Comparison of ENCODE assay signal across 8 mouse cellular contexts in genomic region chr11:19014113-19014440, GRCm38 (mm10). TPM values are rescaled to one million over a fixed set of nuclear protein-coding genes. Genes with fewer than 3 reads are reported as not detected.
DNase-seq lines count a peak whose midpoint lies in the region; ATAC-seq and TF ChIP-seq lines count a peak whose summit lies in the region.

No protein-coding gene starts in this region.

- intact Hi-C loops in left cerebral cortex, postnatal 14 days (cut with DNase I): loop anchor here (10.0 kb wide), 1 partner anchor 1739 kb away; no protein-coding TSS in a partner anchor

- peaks cover 12% of the 10 kb centered on the region; the same call in 1 of the 2 replicates for H3K27me3 ChIP-seq in thymus, adult 2 months (ENCODE audit: control insufficient read depth, insufficient read depth, low read length)
- H3K27me3 ChIP-seq in liver, embryonic 13.5 days: peaks cover 60% of the 10 kb centered on the region

- H3K9me3 ChIP-seq in liver, embryonic 13.5 days (replicated peaks): no peaks in the 10 kb centered on the region

- no peaks in the 10 kb centered on the region for H3K4me1 ChIP-seq in thymus, adult 2 months (replicated peaks; ENCODE audit: control insufficient read depth, insufficient read depth, low read length)
- peaks cover 14% of the 10 kb centered on the region; the same call in 1 of the 2 replicates for H3K4me1 ChIP-seq in liver, embryonic 13.5 days (replicated peaks)

- peak overlapping the region; percentile 74 for H3K9ac ChIP-seq in liver, embryonic 13.5 days

- TF ChIP-seq CTCF in thymus, adult 2 months (IDR thresholded peaks at IDR 0.05; ENCODE audit: borderline replicate concordance, control insufficient read depth, extremely low read depth, insufficient read depth, low read length, poor library complexity): no peak

- ATAC-seq in liver, embryonic 13.5 days (ENCODE audit: low read depth): no peak

- no peak for TF ChIP-seq POLR2A in thymus, adult 2 months (IDR thresholded peaks at IDR 0.05; ENCODE audit: control insufficient read depth, extremely low read depth, insufficient read depth, low read length, poor library complexity)

- peak overlapping the region; percentile 30; the same call in 1 of the 2 replicates for H3K27ac ChIP-seq in thymus, adult 2 months (ENCODE audit: control insufficient read depth, insufficient read depth, low read length)
- H3K27ac ChIP-seq in liver, embryonic 13.5 days: no peak overlapping the region

- DNase-seq in cerebellum, postnatal 36 days: peak; percentile 36 to 50
- DNase-seq in cerebellum, adult 8-10 months: no peak
- no peak for DNase-seq in thymus, adult 2 months
- DNase-seq in thymus, postnatal 4 days: no peak
- DNase-seq in liver, embryonic 13.5 days: no peak
- no peak for DNase-seq in left cerebral cortex, postnatal 14 days (ENCODE audit: low spot score in 2 of 2)
- no peak for DNase-seq in MN1 (ENCODE audit: low spot score)
- DNase-seq in layer of hippocampus, adult 8-10 months (ENCODE audit: low spot score in 2 of 2): no peak

- peak overlapping the region; percentile 79 for H3K4me2 ChIP-seq in liver, embryonic 13.5 days

- no peak overlapping the region; the same call in 1 of the 2 replicates for H3K4me3 ChIP-seq in thymus, adult 2 months (ENCODE audit: control insufficient read depth, insufficient read depth, low read length)
- H3K4me3 ChIP-seq in liver, embryonic 13.5 days (replicated peaks): peak overlapping the region; percentile 59

- H3K36me3 ChIP-seq in thymus, adult 2 months (ENCODE audit: control insufficient read depth, insufficient read depth, low read length): no peaks in the 10 kb centered on the region
- 0 out of 2 replicates have a peak, but pooled peaks cover 4% of the 10 kb centered on the region for H3K36me3 ChIP-seq in liver, embryonic 13.5 days

- WGBS in thymus, adult 2 months: 22% methylated on average over 12 of the region's 12 CpGs
- 17% methylated on average over 12 of the region's 12 CpGs for WGBS in liver, embryonic 13.5 days (ENCODE audit: insufficient replicate concordance)

RNA-seq across cellular contexts. Expression of gene Meis1, which starts 4.7 kb away (rescaled TPM):
- 4.6 and 6.6 TPM in 2 replicates for polyA plus RNA-seq in thymus, adult 2 months (2012; rRNA removed)
- 10.7 and 12.6 TPM in 2 replicates for polyA plus RNA-seq in liver, embryonic 13.5 days (2015; fragmentation: Nextera tagmentation; extraction: Ambion mirVana)
- 1 to 10 TPM; 3.6 to 4.5 TPM for total RNA-seq in left cerebral cortex, postnatal 14 days (2021)
- total RNA-seq in layer of hippocampus, adult 8-10 months (2022): 1 to 10 TPM; 2.2 to 3.0 (median 2.6) TPM

Comparison
In these comparisons a context has a peak if more than half of its experiments do, and no peak if none do; other contexts are left out.
1. DNase-seq: peak in cerebellum, postnatal 36 days (2 of 2); none in cerebellum, adult 8-10 months (single experiment), thymus, adult 2 months (single experiment), thymus, postnatal 4 days (single experiment), liver, embryonic 13.5 days (single experiment), left cerebral cortex, postnatal 14 days (0 of 2), MN1 (single experiment) and layer of hippocampus, adult 8-10 months (0 of 2).